Mouse (Mus musculus) neural tube, embryonic 14.5 days (tissue): Measurements from ENCODE around the gene Gpr171. TPM values are rescaled to one million over a fixed set of nuclear protein-coding genes. Genes with fewer than 3 reads are reported as not detected.
"Not testable (repeated sequence)": the region's sequence is repeated elsewhere in the genome, so short reads cannot be mapped to it uniquely, and the experiment has no call there.

Experiments
- ATAC-seq: fragments of 200-750 bp; cut with Nextera tagmentation; 2 replicates; pipeline ENCODE4 v1.8.0; 2017; ENCODE audit warnings: low read depth, mild to moderate bottlenecking, moderate TSS enrichment, moderate library complexity
- H3K27ac ChIP-seq: fragments of 300-500 bp; sonication (generic); 2 replicates; pipeline ENCODE4 v1.5.1; 2014; ENCODE audit warnings: low read depth, mild to moderate bottlenecking, control low read depth, low read length, moderate library complexity, mixed read lengths
- H3K27me3 ChIP-seq: fragments of 300-500 bp; sonication (generic); 2 replicates; pipeline ENCODE4 v1.6.1; 2014; ENCODE audit warnings: low read length; ENCODE audit not compliant: control insufficient read depth, insufficient read depth
- H3K36me3 ChIP-seq: fragments of 300-500 bp; sonication (generic); 2 replicates; pipeline ENCODE4 v1.6.1; 2014; ENCODE audit warnings: low read length, mixed read lengths; ENCODE audit not compliant: control insufficient read depth, insufficient read depth
- H3K4me1 ChIP-seq: fragments of 300-500 bp; sonication (generic); 2 replicates; pipeline ENCODE4 v1.6.1; 2014; ENCODE audit warnings: low read length; ENCODE audit not compliant: control insufficient read depth, insufficient read depth
- H3K4me2 ChIP-seq: fragments of 300-500 bp; sonication (generic); 2 replicates; pipeline ENCODE4 v1.6.1; 2014; ENCODE audit warnings: mild to moderate bottlenecking, low read depth, low read length, control low read depth
- H3K4me3 ChIP-seq: fragments of 300-500 bp; sonication (generic); 2 replicates; pipeline ENCODE4 v1.5.1; 2014; ENCODE audit warnings: low read depth, low read length, control low read depth, mixed read lengths
- H3K9ac ChIP-seq: fragments of 300-500 bp; sonication (generic); replicated peaks from 2 replicates; pipeline ENCODE4 v1.6.1; 2014; ENCODE audit warnings: low read depth, mild to moderate bottlenecking, control low read depth, low read length, mixed read lengths
- H3K9me3 ChIP-seq: fragments of 300-500 bp; sonication (generic); 2 replicates; pipeline ENCODE4 v1.6.1; 2016; ENCODE audit warnings: low read length; ENCODE audit not compliant: control insufficient read depth
- WGBS: fragments of 180-500 bp; shearing (Covaris S2); extraction: QIAGEN DNeasy Blood & Tissue Kit; methylation state at CpG from one replicate; pipeline ENCODE4 v1.1.7; 2014; 5-methylcytosine and 5-hydroxymethylcytosine counted together
- polyA plus RNA-seq: library from polyadenylated mRNA; unstranded; fragments of >200 nt; fragmentation: Nextera tagmentation; extraction: Ambion mirVana; gene quantifications from 2 replicates; pipeline ENCODE4 v1.2.1, GENCODE M21; 2014

Gene Gpr171
- 1.8 and 2.0 TPM in 2 replicates for polyA plus RNA-seq

GRCm38 (mm10) chr3:59101218-59101986 lies at the start of gene Gpr171:
Gene Gpr171, minus strand, starts transcription at chr3:59101821.
- Histone ChIP-seq H3K4me2 (no peak within 1 kb of the TSS), H3K9me3 (no peaks in the 10 kb centered on the region), H3K4me3 (no peak within 1 kb of the TSS), H3K36me3 (no peaks in the 10 kb centered on the region), H3K9ac (no peak within 1 kb of the TSS), H3K27me3 (no peaks in the 10 kb centered on the region), H3K4me1 (no peaks in the 10 kb centered on the region), H3K27ac (no peak within 1 kb of the TSS)
- no peak for ATAC-seq
- 90% methylated on average over 6 of the region's 6 CpGs for WGBS

DNA sequence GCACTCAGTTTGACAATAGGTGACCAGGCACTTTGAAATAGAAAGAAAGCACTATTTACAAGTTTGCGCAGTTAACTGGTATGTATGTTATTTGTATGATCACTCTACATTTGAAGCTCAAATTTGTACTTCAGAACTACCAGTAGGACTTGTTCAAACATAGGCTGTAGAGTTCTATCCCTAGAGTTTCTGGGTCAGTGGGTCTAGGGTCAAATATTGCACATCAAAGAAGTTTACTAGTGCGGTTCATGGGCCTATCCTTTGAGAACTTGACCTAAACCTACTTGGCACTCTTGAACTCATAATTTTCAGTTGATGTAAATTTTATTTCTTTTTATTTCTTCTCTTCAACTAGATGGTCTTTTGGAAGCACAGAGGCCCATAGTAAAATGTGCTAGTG lies 49.0 kb upstream of the Gpr171 start:
- Histone ChIP-seq H3K27ac (no peak overlapping the region), H3K9ac (no peak overlapping the region), H3K36me3 (no peaks in the 10 kb centered on the region), H3K27me3 (no peaks in the 10 kb centered on the region), H3K4me3 (no peak overlapping the region), H3K9me3 (no peaks in the 10 kb centered on the region), H3K4me1 (no peaks in the 10 kb centered on the region), H3K4me2 (no peak overlapping the region)
- 94% methylated on average over 2 of the region's 2 CpGs for WGBS
- ATAC-seq: no peak

- H3K27ac ChIP-seq: no peak overlapping the region
- ATAC-seq: no peak
- no peaks in the 10 kb centered on the region for H3K4me1 ChIP-seq
- H3K4me2 ChIP-seq: no peak overlapping the region
- H3K9ac ChIP-seq: no peak overlapping the region
- H3K9me3 ChIP-seq: no peaks in the 10 kb centered on the region
- no peaks in the 10 kb centered on the region for H3K27me3 ChIP-seq
- no peak overlapping the region for H3K4me3 ChIP-seq
- H3K36me3 ChIP-seq: no peaks in the 10 kb centered on the region
Observed at GRCm38 (mm10) chr3:59149646-59150045, 48.0 kb upstream of the Gpr171 start.

DNA sequence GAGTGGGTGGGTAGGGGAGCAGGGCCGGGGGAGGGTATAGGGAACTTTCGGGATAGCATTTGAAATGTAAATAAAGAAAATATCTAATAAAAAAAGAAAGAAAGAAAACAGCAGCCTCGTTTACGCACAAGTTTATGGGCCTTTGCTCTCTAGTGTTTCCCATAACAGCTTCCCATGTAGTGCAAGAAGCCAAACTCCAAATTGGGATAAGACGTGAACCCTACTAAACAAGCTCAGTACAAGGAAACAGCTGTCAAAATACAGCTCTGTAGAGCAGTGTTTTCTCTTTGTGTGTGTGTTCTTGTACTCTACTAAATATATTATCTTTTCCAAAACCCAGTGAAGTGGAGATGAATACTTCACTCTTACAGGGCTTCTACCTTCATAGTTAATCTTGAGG lies 43.6 kb upstream of the Gpr171 start:
- Histone ChIP-seq H3K27ac (no peak overlapping the region), H3K36me3 (no peaks in the 10 kb centered on the region), H3K4me1 (no peaks in the 10 kb centered on the region), H3K4me3 (no peak overlapping the region), H3K4me2 (no peak overlapping the region), H3K27me3 (no peaks in the 10 kb centered on the region), H3K9me3 (no peaks in the 10 kb centered on the region), H3K9ac (no peak overlapping the region)
- 71% methylated on average over 5 of the region's 5 CpGs for WGBS
- no peak for ATAC-seq

GRCm38 (mm10) chr3:59141507-59142305 lies 40.1 kb upstream of the Gpr171 start:
- H3K4me1 ChIP-seq: no peaks in the 10 kb centered on the region
- WGBS: 89% methylated on average over 8 of the region's 8 CpGs
- no peaks in the 10 kb centered on the region for H3K36me3 ChIP-seq
- no peaks in the 10 kb centered on the region for H3K27me3 ChIP-seq
- H3K9ac ChIP-seq: no peak overlapping the region
- H3K4me2 ChIP-seq: no peak overlapping the region
- H3K4me3 ChIP-seq: no peak overlapping the region
- no peak overlapping the region for H3K27ac ChIP-seq
- ATAC-seq: no peak
- H3K9me3 ChIP-seq: no peaks in the 10 kb centered on the region

GRCm38 (mm10) chr3:59140941-59141340 lies 39.3 kb upstream of the Gpr171 start:
- WGBS: 93% methylated on average over 4 of the region's 4 CpGs
- not testable (repeated sequence) for H3K9me3 ChIP-seq, H3K36me3 ChIP-seq, H3K27me3 ChIP-seq, H3K4me2 ChIP-seq, H3K4me3 ChIP-seq, H3K27ac ChIP-seq, ATAC-seq, H3K4me1 ChIP-seq, H3K9ac ChIP-seq

DNA sequence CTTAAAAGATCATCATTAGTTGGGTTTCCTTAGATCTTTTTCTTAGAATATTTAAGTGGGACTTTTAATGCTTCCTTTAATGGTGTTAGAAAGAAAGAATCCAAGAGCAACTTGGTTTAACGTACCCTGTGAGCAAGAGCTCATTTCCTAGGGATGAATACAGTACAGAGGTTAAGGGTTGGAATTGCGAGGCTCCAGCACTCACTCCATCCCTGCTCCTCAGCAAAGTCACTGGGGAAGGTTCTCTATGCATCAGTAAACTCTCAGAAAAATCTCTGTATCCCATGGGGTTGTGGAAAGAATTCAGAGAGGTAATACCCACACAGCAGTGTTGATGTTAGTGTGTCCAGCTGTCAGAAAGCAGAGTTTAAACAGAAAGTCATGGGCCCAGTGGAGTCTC lies 38.5 kb upstream of the Gpr171 start:
- H3K9me3 ChIP-seq: no peaks in the 10 kb centered on the region
- H3K9ac ChIP-seq: no peak overlapping the region
- H3K4me1 ChIP-seq: no peaks in the 10 kb centered on the region
- WGBS: 81% methylated on average over 2 of the region's 2 CpGs
- H3K4me3 ChIP-seq: no peak overlapping the region
- no peaks in the 10 kb centered on the region for H3K36me3 ChIP-seq
- no peak overlapping the region for H3K27ac ChIP-seq
- H3K4me2 ChIP-seq: no peak overlapping the region
- no peaks in the 10 kb centered on the region for H3K27me3 ChIP-seq
- no peak for ATAC-seq

DNA sequence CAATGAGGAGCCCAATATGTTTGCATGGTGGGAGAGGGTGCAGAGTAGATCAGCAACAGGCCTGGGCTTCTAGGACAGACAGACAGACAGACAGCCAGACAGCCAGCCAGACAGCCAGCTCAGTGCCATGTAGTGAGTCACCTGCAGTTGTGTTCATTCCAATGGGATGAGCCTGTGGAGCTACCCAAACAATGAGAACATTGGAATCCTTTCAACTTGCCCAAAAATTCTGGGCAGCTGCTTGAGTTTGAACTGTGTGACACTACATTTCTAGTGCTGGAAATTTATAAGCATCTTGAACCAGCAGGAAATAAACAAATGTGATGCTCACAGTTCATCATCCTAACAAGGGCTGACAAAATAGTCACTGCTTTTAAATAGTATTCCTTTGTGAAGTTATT lies 38.0 kb upstream of the Gpr171 start:
- no peak for ATAC-seq
- Histone ChIP-seq H3K27me3 (no peaks in the 10 kb centered on the region), H3K4me2 (no peak overlapping the region), H3K9me3 (no peaks in the 10 kb centered on the region), H3K27ac (no peak overlapping the region), H3K4me3 (no peak overlapping the region), H3K9ac (no peak overlapping the region), H3K4me1 (no peaks in the 10 kb centered on the region), H3K36me3 (no peaks in the 10 kb centered on the region)

GRCm38 (mm10) chr3:59138946-59139468 lies 37.4 kb upstream of the Gpr171 start:
- no peaks in the 10 kb centered on the region for H3K36me3 ChIP-seq
- H3K4me2 ChIP-seq: no peak overlapping the region
- no peaks in the 10 kb centered on the region for H3K9me3 ChIP-seq
- no peak overlapping the region for H3K4me3 ChIP-seq
- no peak overlapping the region for H3K27ac ChIP-seq
- no peaks in the 10 kb centered on the region for H3K4me1 ChIP-seq
- no peak for ATAC-seq
- no peaks in the 10 kb centered on the region for H3K27me3 ChIP-seq
- H3K9ac ChIP-seq: no peak overlapping the region
- 62% methylated on average over 12 of the region's 12 CpGs for WGBS
